Comparison of ENCODE assay signal across 9 mouse cellular contexts in the genomic region with DNA sequence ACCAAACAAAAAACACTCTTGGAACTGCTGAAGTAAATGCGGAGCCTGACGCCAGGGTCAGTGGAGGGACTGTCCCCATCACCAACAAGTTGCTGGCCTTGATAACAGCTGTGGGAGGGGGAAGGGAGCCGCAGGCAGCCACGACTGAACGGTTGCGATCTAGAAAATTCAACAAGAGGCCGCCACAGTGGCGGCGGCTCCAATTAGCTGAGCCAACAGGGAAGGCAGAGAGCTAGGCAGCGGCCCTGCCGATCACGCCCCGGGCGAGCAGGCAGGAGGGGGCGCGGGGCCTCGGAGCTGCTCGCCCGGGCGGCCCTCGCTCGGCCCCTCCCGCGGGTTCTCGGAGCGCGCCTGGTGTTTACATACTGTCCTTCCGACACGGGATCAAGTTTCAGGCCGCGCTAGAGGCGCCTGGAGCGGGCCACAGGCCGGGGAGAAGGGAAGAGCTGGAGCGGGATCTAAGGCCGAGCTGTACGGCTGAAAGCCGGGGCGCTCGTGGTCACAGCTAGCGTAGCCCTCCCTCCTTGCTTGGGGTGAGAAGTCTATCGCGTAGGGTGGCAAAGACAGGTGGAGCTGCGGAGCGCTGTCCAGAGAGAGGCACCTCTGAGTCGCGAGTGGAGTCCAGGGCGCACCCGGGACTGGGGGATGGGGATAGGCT. TPM values are rescaled to one million over a fixed set of nuclear protein-coding genes. Genes with fewer than 3 reads are reported as not detected.
DNase-seq lines count a peak whose midpoint lies in the region; ATAC-seq and TF ChIP-seq lines count a peak whose summit lies in the region.
"Had no signal": no experiment of that assay in that cellular context is flagged by ENCODE, and none has a peak within 500 bp of the region (broad histone marks: within the 10 kb centered on the region; RNA-seq: fewer than 3 reads in every experiment).

No protein-coding gene starts in this region.

- TF ChIP-seq CTCF in liver, embryonic 14.5 days (IDR thresholded peaks at IDR 0.05; ENCODE audit: low read depth): no peak

- H3K27ac ChIP-seq in forebrain, embryonic 13.5 days: no peak overlapping the region; the same call in 1 of the 2 replicates
- peak overlapping the region; percentile 93 for H3K27ac ChIP-seq in hindbrain, embryonic 12.5 days
- no peak overlapping the region for H3K27ac ChIP-seq in liver, embryonic 14.5 days
- H3K27ac ChIP-seq in neural tube, embryonic 15.5 days (replicated peaks): no peak overlapping the region

- H3K4me3 ChIP-seq in forebrain, embryonic 13.5 days: peak overlapping the region; percentile 28
- H3K4me3 ChIP-seq in hindbrain, embryonic 12.5 days: peak overlapping the region; percentile 21
- H3K4me3 ChIP-seq in liver, embryonic 14.5 days (ENCODE audit: insufficient read depth in 1 of 2, low read depth in 2 of 2, low read length in 2 of 2): peak overlapping the region; percentile 2 to 18; a peak in 1 of 4 replicates
- H3K4me3 ChIP-seq in neural tube, embryonic 15.5 days (replicated peaks): peak overlapping the region; percentile 29
- H3K4me3 ChIP-seq: erythroblast, embryonic 14.5 days had no signal

- no peak for TF ChIP-seq EP300 in liver, embryonic 14.5 days (IDR thresholded peaks at IDR 0.05; ENCODE audit: low read depth)

- ATAC-seq in forebrain, embryonic 13.5 days: peak; percentile 14; the same call in 1 of the 2 replicates
- ATAC-seq in hindbrain, embryonic 12.5 days (ENCODE audit: low FRiP score): 0 out of 2 replicates have a peak, but pooled peaks have one; percentile 14
- ATAC-seq in liver, embryonic 14.5 days (ENCODE audit: insufficient read depth): peak; percentile 28
- no peak for ATAC-seq in neural tube, embryonic 15.5 days (ENCODE audit: low FRiP score)
- ATAC-seq in cerebellum, adult (ENCODE audit: insufficient number of reproducible peaks, low FRiP score, low TSS enrichment): no peak

- no peaks in the 10 kb centered on the region for H3K36me3 ChIP-seq in forebrain, embryonic 13.5 days (ENCODE audit: poor library complexity, severe bottlenecking)
- H3K36me3 ChIP-seq in hindbrain, embryonic 12.5 days: no peaks in the 10 kb centered on the region
- no peaks in the 10 kb centered on the region for H3K36me3 ChIP-seq in liver, embryonic 14.5 days (replicated peaks; ENCODE audit: control insufficient read depth, insufficient read depth, low read depth)
- no peaks in the 10 kb centered on the region for H3K36me3 ChIP-seq in neural tube, embryonic 15.5 days

- peak overlapping the region; percentile 73 for H3K4me2 ChIP-seq in forebrain, embryonic 13.5 days
- H3K4me2 ChIP-seq in hindbrain, embryonic 12.5 days (replicated peaks): peak overlapping the region; percentile 64
- peak overlapping the region; percentile 57 for H3K4me2 ChIP-seq in liver, embryonic 14.5 days (ENCODE audit: low read depth)
- H3K4me2 ChIP-seq in neural tube, embryonic 15.5 days: peak overlapping the region; percentile 71

- H3K9ac ChIP-seq in forebrain, embryonic 13.5 days: peak overlapping the region; percentile 59
- peak overlapping the region; percentile 36 for H3K9ac ChIP-seq in hindbrain, embryonic 12.5 days
- no peak overlapping the region for H3K9ac ChIP-seq in liver, embryonic 14.5 days (replicated peaks)
- peak overlapping the region; percentile 32 for H3K9ac ChIP-seq in neural tube, embryonic 15.5 days (replicated peaks)

- peak; percentile 81 for DNase-seq in 3134 (ENCODE audit: extremely low read depth, insufficient read length, low spot score)
- DNase-seq in ES-CJ7 (ENCODE audit: low read depth, low spot score): peak; percentile 38
- DNase-seq in liver, embryonic 14.5 days (ENCODE audit: low read depth in 3 of 3, low spot score in 3 of 3): no peak
- DNase-seq in right cerebral cortex, postnatal 14 days: no peak

- 4% methylated on average over 31 of the region's 49 CpGs for WGBS in forebrain, embryonic 13.5 days
- 3% methylated on average over 49 of the region's 49 CpGs for WGBS in hindbrain, embryonic 12.5 days
- WGBS in liver, embryonic 14.5 days (ENCODE audit: insufficient replicate concordance): 2% methylated on average over 42 of the region's 49 CpGs
- under 1% methylated on average over 39 of the region's 49 CpGs for WGBS in neural tube, embryonic 15.5 days

- no peaks in the 10 kb centered on the region for H3K9me3 ChIP-seq in forebrain, embryonic 13.5 days (replicated peaks)
- H3K9me3 ChIP-seq in hindbrain, embryonic 12.5 days (replicated peaks): no peaks in the 10 kb centered on the region
- no peaks in the 10 kb centered on the region for H3K9me3 ChIP-seq in liver, embryonic 14.5 days (ENCODE audit: control insufficient read depth, low read length)
- no peaks in the 10 kb centered on the region for H3K9me3 ChIP-seq in neural tube, embryonic 15.5 days (replicated peaks)

- H3K27me3 ChIP-seq in forebrain, embryonic 13.5 days: peaks cover 90% of the 10 kb centered on the region
- H3K27me3 ChIP-seq in hindbrain, embryonic 12.5 days: peaks cover 99% of the 10 kb centered on the region
- H3K27me3 ChIP-seq in liver, embryonic 14.5 days (ENCODE audit: control insufficient read depth, insufficient read depth, low read length): peaks cover 91% of the 10 kb centered on the region
- H3K27me3 ChIP-seq in neural tube, embryonic 15.5 days (replicated peaks): peaks cover 67% of the 10 kb centered on the region

- peaks cover 50% of the 10 kb centered on the region for H3K4me1 ChIP-seq in forebrain, embryonic 13.5 days
- H3K4me1 ChIP-seq in hindbrain, embryonic 12.5 days: peaks cover 49% of the 10 kb centered on the region
- H3K4me1 ChIP-seq in liver, embryonic 14.5 days (replicated peaks; ENCODE audit: control insufficient read depth in 2 of 2, insufficient read depth in 2 of 2, low read length in 1 of 2): peaks cover 0 to 11% of the 10 kb centered on the region in 2 experiments; a peak in 2 of 4 replicates
- H3K4me1 ChIP-seq in neural tube, embryonic 15.5 days: peaks cover 60% of the 10 kb centered on the region

RNA-seq across cellular contexts. Expression of a gene that starts 26.8 kb away (rescaled TPM):
- 16.2 and 18.8 TPM in 2 replicates for polyA plus RNA-seq in forebrain, embryonic 13.5 days (2015; fragmentation: Nextera tagmentation; extraction: Ambion mirVana)
- polyA plus RNA-seq in hindbrain, embryonic 12.5 days (2016; fragmentation: Nextera tagmentation; extraction: Ambion mirVana): 23.7 and 26.9 TPM in 2 replicates
- polyA plus RNA-seq in liver, embryonic 14.5 days (2012; rRNA removed): 3.5 and 4.6 TPM in 2 replicates
- 4.7 TPM in 2 replicates for polyA plus RNA-seq in liver, embryonic 14.5 days (2014; fragmentation: Nextera tagmentation; extraction: Ambion mirVana)
- 12.2 and 13.8 TPM in 2 replicates for polyA plus RNA-seq in neural tube, embryonic 15.5 days (2015; fragmentation: Nextera tagmentation; extraction: Ambion mirVana)

Comparison
In these comparisons a context has a peak if more than half of its experiments do, and no peak if none do; other contexts are left out.
1. DNase-seq: peak in 3134 (single experiment) and ES-CJ7 (single experiment); none in liver, embryonic 14.5 days (0 of 3) and right cerebral cortex, postnatal 14 days (single experiment).
2. ATAC-seq: peak in forebrain, embryonic 13.5 days (single experiment), hindbrain, embryonic 12.5 days (single experiment) and liver, embryonic 14.5 days (single experiment); none in neural tube, embryonic 15.5 days (single experiment) and cerebellum, adult (single experiment).
3. Peak in every context shown above with its lines, with median percentiles within 50 percentile points of each other: H3K4me2 ChIP-seq and H3K4me3 ChIP-seq.